Mouse (Mus musculus): ENCODE data around the gene Asic2. TPM values are rescaled to one million over a fixed set of nuclear protein-coding genes. Genes with fewer than 3 reads are reported as not detected.

Gene Asic2
- total RNA-seq, 2 experiments from 2014 or later: 58.4 to 61.0 TPM

GRCm38 (mm10) chr11:81965653-81966625 lies 2.3 kb downstream of the Asic2 start:
- no peak for DNase-seq (ENCODE audit: extremely low spot score in 1 of 2, low spot score in 1 of 2)

- no peak for DNase-seq (ENCODE audit: extremely low spot score in 1 of 2, low spot score in 1 of 2)
These were observed 3.7 kb downstream of the Asic2 start for GRCm38 (mm10) chr11:81964561-81964960.

- DNase-seq (ENCODE audit: extremely low spot score in 1 of 2, low spot score in 1 of 2): no peak
These were observed 13.9 kb downstream of the Asic2 start for GRCm38 (mm10) chr11:81954398-81954797.

- DNase-seq (ENCODE audit: extremely low spot score in 1 of 2, low spot score in 1 of 2): no peak
These were observed 20.2 kb downstream of the Asic2 start for GRCm38 (mm10) chr11:81948021-81948420.

- no peak for DNase-seq (ENCODE audit: extremely low spot score in 1 of 2, low spot score in 1 of 2)
These were observed 26.1 kb downstream of the Asic2 start for GRCm38 (mm10) chr11:81942167-81942566.

GRCm38 (mm10) chr11:81940988-81941387 lies 27.3 kb downstream of the Asic2 start:
- peak in 1 of 2 experiments; percentile 28 for DNase-seq (ENCODE audit: extremely low spot score in 1 of 2, low spot score in 1 of 2)

- DNase-seq (ENCODE audit: extremely low spot score in 1 of 2, low spot score in 1 of 2): no peak
These were observed 30.7 kb downstream of the Asic2 start for GRCm38 (mm10) chr11:81937516-81937915.

GRCm38 (mm10) chr11:81926393-81926792 lies 41.9 kb downstream of the Asic2 start:
- DNase-seq (ENCODE audit: extremely low spot score in 1 of 2, low spot score in 1 of 2): no peak

- no peak for DNase-seq (ENCODE audit: extremely low spot score in 1 of 2, low spot score in 1 of 2)
These were observed 44.6 kb downstream of the Asic2 start for GRCm38 (mm10) chr11:81923626-81924025.

- DNase-seq (ENCODE audit: extremely low spot score in 1 of 2, low spot score in 1 of 2): no peak
These were observed 45.2 kb downstream of the Asic2 start for GRCm38 (mm10) chr11:81923096-81923495.

GRCm38 (mm10) chr11:81915501-81915900 lies 52.8 kb downstream of the Asic2 start:
- no peak for DNase-seq (ENCODE audit: extremely low spot score in 1 of 2, low spot score in 1 of 2)

GRCm38 (mm10) chr11:81913071-81913470 lies 55.2 kb downstream of the Asic2 start:
- DNase-seq (ENCODE audit: extremely low spot score in 1 of 2, low spot score in 1 of 2): no peak

GRCm38 (mm10) chr11:81909397-81909894 lies 58.8 kb downstream of the Asic2 start:
- no peak for DNase-seq (ENCODE audit: extremely low spot score in 1 of 2, low spot score in 1 of 2)

GRCm38 (mm10) chr11:81908760-81909159 lies 59.5 kb downstream of the Asic2 start:
- DNase-seq (ENCODE audit: extremely low spot score in 1 of 2, low spot score in 1 of 2): no peak

GRCm38 (mm10) chr11:81902318-81902717 lies 65.9 kb downstream of the Asic2 start:
- no peak for DNase-seq (ENCODE audit: extremely low spot score in 1 of 2, low spot score in 1 of 2)

- DNase-seq (ENCODE audit: extremely low spot score in 1 of 2, low spot score in 1 of 2): peak in 1 of 2 experiments; percentile 22
These were observed 70.5 kb downstream of the Asic2 start for GRCm38 (mm10) chr11:81897547-81898354.

GRCm38 (mm10) chr11:81896511-81896910 lies 71.7 kb downstream of the Asic2 start:
- DNase-seq (ENCODE audit: extremely low spot score in 1 of 2, low spot score in 1 of 2): no peak

GRCm38 (mm10) chr11:81871506-81872213 lies 96.6 kb downstream of the Asic2 start:
- DNase-seq (ENCODE audit: extremely low spot score in 1 of 2, low spot score in 1 of 2): no peak

- DNase-seq (ENCODE audit: extremely low spot score in 1 of 2, low spot score in 1 of 2): no peak
These were observed 102.4 kb downstream of the Asic2 start for GRCm38 (mm10) chr11:81865661-81866382.

All from layer of hippocampus, postnatal 25 days (tissue).